Mouse (Mus musculus): Measurements from ENCODE around the gene Gtpbp8. TPM values are rescaled to one million over a fixed set of nuclear protein-coding genes. Genes with fewer than 3 reads are reported as not detected.

Gene Gtpbp8
- total RNA-seq, 2 experiments from 2014 or later: 25.6 to 25.9 TPM

- DNase-seq (ENCODE audit: extremely low spot score in 1 of 2, low spot score in 2 of 2): no peak
These were observed 10.5 kb downstream of the Gtpbp8 start for GRCm38 (mm10) chr16:44735676-44736075.

GRCm38 (mm10) chr16:44734059-44734458 is 12.1 kb downstream of the Gtpbp8 start:
- intact Hi-C loops (cut with DNase I): loop anchor here (10.0 kb wide), 2 partner anchors 361 to 411 kb away; partner anchors contain the start of gene Ccdc80

More at GRCm38 (mm10) chr16:44735676-44736075, 10.5 kb downstream of the Gtpbp8 start:
- intact Hi-C loops (cut with DNase I): loop anchor here (10.0 kb wide), 2 partner anchors 359 to 409 kb away; partner anchors contain the start of gene Ccdc80

DNA sequence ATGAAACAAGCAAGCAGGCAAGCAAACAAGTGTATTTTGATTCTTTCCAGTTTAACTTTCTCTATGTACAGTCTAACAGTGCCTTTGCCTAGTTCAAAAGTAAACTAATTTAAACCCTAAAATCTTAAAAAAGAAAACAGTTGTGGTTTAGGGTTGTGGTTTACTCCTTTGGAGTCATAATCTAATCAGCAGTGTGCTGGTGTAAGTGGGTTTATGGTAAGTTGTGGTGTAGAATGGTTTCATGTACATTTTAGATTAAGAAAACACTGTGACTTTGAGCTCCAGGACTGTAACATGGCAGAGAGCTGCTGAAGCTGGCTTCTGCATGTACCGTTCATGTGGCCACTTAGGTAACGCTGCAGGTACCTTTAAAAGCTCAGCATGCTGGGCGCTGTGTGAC is 18.6 kb downstream of the Gtpbp8 start:
- intact Hi-C loops (cut with DNase I): no loop called here
- no peak for DNase-seq (ENCODE audit: extremely low spot score in 1 of 2, low spot score in 2 of 2)

More at GRCm38 (mm10) chr16:44734059-44734458, 12.1 kb downstream of the Gtpbp8 start:
- no peak for DNase-seq (ENCODE audit: extremely low spot score in 1 of 2, low spot score in 2 of 2)

DNA sequence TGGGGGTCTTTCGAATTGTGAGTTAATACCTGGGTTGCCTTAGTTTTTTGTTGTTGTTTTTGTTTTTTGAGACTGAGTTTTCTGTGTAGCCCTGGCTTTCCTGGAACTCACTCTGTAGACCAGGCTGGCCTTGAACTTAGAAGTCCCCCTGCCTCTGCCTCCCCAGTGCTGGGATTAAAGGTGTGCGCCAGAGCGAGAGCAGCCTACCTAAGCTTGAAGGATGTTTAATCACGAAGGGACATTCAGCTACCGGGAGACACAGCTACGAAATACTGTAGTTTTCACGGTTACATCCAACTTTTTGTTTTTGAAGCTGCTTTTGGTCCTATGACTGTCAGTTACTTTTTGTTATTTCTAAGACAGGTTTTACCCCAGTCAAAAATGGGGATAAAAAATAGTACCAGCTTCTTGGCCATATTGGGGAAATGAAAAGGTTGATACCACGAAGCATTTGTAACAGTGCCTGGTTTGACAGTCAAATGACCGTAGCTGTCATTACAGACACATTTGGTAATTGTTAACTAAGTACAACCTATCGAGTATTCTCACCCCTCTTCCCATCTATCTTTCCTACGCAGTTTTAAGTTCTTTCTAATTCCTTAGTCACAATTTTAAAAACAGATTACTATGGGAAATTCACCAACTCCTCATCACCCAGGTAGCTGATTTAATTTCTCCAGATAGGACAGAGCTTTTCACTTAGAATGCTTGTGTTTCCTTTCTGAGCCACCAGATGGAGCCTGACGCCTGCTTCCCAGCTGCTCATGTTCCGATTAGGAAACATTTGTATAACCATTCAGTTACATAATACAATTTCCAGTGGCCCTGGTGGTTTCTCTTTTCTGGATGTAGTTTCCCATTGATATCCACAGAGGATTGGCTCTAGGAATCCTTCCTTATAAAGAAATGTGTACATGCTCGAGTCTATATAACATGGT is 20.6 kb downstream of the Gtpbp8 start:
- DNase-seq (ENCODE audit: extremely low spot score in 1 of 2, low spot score in 2 of 2): peak; percentile 73 to 83
- intact Hi-C loops (cut with DNase I): no loop called here

GRCm38 (mm10) chr16:44724847-44725246 is 21.3 kb downstream of the Gtpbp8 start:
- peak; percentile 51 to 59 for DNase-seq (ENCODE audit: extremely low spot score in 1 of 2, low spot score in 2 of 2)
- intact Hi-C loops (cut with DNase I): no loop called here

DNA sequence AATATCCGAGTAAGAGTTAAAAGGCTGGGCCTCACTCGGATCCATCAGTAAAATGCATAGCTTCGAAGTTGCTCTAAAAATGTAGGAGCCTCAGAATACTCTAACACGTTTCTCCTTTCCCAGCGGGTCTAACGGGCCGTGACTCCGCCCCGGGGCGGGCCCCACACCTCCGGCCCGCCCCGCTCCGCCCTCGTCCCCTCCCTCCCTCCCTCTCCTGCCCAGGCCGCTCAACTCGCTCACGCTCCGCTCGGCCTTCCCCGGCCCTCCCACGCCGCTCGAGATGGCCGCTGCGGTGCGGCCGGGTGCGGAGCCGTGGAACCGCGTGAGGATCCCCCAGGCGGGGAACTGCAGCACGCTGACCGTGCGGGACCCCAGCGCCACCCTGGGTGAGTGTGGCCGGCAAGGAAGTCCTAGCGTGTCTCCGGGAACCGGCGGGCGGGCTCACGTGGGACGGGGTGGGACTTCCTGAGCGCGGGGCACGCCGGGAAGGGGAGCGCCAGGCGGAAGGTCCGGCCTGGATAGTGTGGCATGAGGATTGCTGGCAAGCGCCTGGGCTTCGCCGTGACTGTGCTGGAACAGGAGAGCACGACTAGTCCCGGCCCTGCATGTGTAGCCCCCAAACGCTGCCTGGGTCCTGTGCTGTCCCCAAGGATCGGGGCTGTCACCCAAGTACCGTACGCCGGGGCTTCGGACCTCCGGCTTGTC is 21.9 kb downstream of the Gtpbp8 start, which contains the start of gene Nepro:
Nepro (plus strand) TSS at position 219 of the 705 bp plus-strand sequence.
- intact Hi-C loops (cut with DNase I): no loop called here
- DNase-seq (ENCODE audit: extremely low spot score in 1 of 2, low spot score in 2 of 2): peak; percentile 87 to 96

- DNase-seq (ENCODE audit: extremely low spot score in 1 of 2, low spot score in 2 of 2): no peak
- intact Hi-C loops (cut with DNase I): no loop called here
These were observed 23.5 kb downstream of the Gtpbp8 start for GRCm38 (mm10) chr16:44722666-44723065.

DNA sequence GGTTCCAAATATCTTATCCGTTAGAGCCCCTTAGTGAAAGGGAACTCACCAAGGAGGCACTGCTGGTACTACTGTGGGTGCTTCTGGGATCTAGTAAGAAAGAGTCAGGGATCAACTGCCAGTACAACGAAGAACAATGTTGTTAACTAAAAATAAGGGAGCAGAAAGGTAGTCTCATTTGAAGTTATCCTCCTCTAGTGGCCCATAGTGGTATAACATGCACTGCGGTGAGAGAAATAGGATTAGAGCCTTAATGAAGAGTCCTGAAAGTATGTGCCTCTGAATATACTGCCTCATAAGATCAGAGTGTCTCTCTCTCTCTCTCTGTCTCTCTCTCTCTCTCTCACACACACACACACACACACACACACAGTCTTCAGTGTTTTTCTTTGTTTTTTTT is 25.6 kb downstream of the Gtpbp8 start:
- DNase-seq (ENCODE audit: extremely low spot score in 1 of 2, low spot score in 2 of 2): no peak
- intact Hi-C loops (cut with DNase I): no loop called here

GRCm38 (mm10) chr16:44719349-44719748 is 26.8 kb downstream of the Gtpbp8 start:
- DNase-seq (ENCODE audit: extremely low spot score in 1 of 2, low spot score in 2 of 2): no peak
- intact Hi-C loops (cut with DNase I): no loop called here

- intact Hi-C loops (cut with DNase I): no loop called here
- no peak for DNase-seq (ENCODE audit: extremely low spot score in 1 of 2, low spot score in 2 of 2)
These were observed 28.3 kb downstream of the Gtpbp8 start for GRCm38 (mm10) chr16:44717838-44718237.

DNA sequence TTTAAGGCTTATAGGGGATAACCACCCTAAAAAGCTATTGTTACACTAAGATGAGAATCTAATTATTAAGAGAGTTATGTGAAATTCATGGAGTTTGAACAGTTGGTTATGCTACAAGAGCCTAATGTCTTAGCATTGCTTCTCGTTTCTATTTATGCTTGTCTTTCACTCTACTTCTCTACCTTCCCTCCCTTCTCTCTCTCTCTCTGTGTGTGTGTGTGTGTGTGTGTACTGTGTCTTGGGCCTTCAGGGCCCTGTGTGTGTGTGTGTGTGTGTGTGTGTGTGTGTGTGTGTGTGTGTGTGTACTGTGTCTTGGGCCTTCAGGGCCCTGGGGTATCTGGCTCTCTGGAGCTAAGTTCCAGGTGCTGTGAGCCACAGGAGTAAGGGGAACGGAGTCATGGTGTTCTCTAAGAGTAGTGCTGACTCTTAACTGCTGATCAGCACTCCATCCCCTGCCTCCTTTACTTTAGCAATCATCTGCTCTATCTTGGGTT is 29.0 kb downstream of the Gtpbp8 start:
- DNase-seq (ENCODE audit: extremely low spot score in 1 of 2, low spot score in 2 of 2): no peak
- intact Hi-C loops (cut with DNase I): no loop called here

DNA sequence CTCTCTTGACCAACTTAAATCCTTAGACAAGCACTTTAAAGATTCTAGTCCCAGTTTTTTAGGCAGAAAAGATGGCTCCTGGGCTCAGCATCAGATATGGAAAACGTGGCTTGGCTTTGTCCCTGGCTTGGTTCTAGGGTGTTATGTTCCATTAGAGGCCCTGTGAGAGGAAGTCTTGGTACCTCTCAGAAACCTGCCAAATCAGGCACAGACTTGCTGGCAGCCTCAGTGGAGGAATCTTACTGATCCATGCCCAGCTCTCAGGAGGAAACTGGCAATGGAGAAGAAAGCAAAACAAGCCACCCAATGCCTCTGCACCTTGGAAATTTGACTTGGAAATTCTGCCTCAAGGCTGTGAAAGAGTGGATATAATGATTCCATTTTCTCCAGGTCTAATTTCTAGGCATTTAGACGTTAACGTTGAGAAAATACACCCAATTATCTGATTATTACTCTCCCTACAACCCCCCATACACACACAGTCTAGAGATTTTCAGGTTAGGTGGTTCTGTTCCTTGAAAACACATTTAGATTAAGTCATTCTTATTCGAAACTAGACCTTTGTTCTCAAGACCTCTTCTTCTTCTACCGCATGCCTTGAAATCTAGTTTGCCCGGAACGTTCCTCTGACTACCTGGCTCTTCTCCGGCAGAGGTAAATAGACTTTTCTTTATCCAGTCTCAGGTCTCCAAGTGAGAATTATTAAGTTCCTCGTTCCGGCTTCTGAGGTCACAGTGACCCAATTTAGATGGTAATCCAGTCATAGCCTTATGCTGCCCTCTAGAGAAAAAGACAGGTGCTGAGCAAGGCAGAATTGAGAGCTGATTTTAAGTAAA is 29.6 kb downstream of the Gtpbp8 start:
- DNase-seq (ENCODE audit: extremely low spot score in 1 of 2, low spot score in 2 of 2): peak in 1 of 2 experiments; percentile 46
- intact Hi-C loops (cut with DNase I): no loop called here

DNA sequence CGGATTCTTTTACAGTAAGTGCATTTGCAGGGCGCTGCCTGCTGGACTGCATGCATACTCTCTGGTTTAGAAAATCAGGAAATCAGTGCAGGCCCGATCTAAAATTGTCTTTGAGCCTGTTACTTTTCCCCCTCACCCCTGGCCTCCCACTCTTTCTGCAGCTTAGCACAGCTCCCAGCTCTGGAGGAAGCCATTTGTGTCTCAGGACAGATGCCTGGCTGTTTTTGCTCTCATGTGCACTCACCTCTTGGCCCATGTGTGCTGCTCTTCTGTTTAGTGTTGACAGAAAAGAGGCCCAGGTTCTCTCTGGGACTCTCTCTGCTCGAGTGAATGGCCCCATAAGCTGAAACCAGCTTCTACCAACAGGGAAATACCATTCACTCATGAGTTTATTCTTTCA is 42.7 kb downstream of the Gtpbp8 start:
- no peak for DNase-seq (ENCODE audit: extremely low spot score in 1 of 2, low spot score in 2 of 2)
- intact Hi-C loops (cut with DNase I): loop anchor here (10.0 kb wide), 1 partner anchor 219 kb away; no protein-coding TSS in a partner anchor

GRCm38 (mm10) chr16:44702272-44702671 is 43.9 kb downstream of the Gtpbp8 start:
- intact Hi-C loops (cut with DNase I): loop anchor here (10.0 kb wide), 1 partner anchor 217 kb away; no protein-coding TSS in a partner anchor
- DNase-seq (ENCODE audit: extremely low spot score in 1 of 2, low spot score in 2 of 2): no peak

GRCm38 (mm10) chr16:44701155-44701554 is 45.0 kb downstream of the Gtpbp8 start:
- DNase-seq (ENCODE audit: extremely low spot score in 1 of 2, low spot score in 2 of 2): no peak
- intact Hi-C loops (cut with DNase I): loop anchor here (10.0 kb wide), 1 partner anchor 216 kb away; no protein-coding TSS in a partner anchor

DNA sequence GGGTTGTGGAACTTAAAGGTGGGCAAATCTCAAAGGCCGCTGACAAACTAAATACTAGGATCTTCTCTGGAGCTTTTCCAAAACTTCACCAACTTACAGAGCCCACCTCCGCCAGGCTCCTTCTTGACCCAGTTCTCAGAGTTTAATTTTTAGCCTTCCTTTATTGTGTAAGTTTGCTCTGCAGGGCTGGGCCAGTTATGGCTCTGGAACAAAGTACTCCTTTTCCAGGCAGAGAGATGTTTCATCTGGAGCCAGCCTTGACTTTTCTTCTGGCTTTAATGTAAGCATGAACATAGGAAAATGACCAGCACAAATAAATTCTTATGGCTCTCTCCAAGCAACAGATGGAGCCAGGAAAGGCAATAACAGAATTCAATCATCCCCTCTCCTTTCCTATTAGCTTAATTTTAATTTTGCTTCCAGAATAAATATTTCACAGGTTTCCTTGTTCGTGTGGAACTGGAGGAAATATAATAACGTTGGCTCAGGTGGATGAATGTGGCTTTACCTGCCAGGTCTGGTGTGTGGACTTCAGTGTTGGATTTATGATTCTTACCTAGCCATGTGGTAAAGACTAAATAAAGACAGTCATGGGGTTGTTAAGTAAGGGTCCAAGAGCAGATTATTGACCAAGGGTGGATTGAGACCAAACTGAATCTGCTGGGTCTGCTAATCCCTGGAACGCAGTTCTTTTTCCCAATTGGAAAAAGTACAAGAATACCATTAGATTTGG is 48.5 kb downstream of the Gtpbp8 start:
- intact Hi-C loops (cut with DNase I): no loop called here
- DNase-seq (ENCODE audit: extremely low spot score in 1 of 2, low spot score in 2 of 2): no peak

DNA sequence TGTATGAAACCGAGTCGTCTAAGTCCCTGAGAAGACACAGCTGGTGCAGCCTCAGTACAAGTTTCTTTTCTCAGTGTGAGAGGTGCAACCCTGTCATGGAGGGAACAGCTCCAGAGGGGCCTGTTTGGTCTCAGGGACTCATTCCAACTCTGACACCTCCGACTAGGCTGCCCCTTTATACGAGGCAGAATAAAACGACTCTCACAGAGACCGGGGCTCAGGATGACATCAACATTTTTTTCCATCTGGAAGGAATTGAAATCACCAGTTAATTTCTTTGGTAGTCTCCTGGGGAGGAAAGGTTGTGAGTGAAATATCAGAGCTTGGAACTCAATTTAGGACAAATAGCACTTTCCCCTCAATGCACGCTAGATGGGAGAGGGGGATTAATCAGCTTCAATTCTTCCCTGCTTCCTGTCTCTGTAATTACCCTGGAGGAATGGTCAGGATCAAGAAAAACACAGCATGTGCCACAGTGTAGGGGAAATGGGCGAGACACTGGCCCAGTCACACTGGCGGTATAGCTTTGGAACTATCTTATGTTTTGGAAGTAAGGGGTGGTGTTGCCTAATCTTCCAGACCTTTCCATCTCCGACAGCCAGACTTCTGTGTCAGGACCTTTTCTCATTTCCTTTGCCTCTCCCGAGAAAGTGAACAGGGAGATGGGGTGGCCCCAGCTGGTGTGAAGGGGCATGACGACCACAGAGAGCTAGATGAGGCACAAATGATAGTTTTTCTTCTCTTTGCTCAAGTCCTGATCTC is 50.1 kb downstream of the Gtpbp8 start:
- DNase-seq (ENCODE audit: extremely low spot score in 1 of 2, low spot score in 2 of 2): no peak
- intact Hi-C loops (cut with DNase I): no loop called here
